Mouse (Mus musculus) lung, adult 2 months (tissue): ENCODE data around the gene Zfhx3.

Source experiments
- CTCF ChIP-seq: fragments of 200-500 bp; IDR thresholded peaks from 2 replicates; pipeline ENCODE4 v1.5.1; 2011; ENCODE audit warnings: mild to moderate bottlenecking, low read length, control low read depth; ENCODE audit not compliant: insufficient read depth
- POLR2A ChIP-seq: fragments of 200-500 bp; IDR thresholded peaks from 2 replicates; pipeline ENCODE4 v1.6.1; 2011; ENCODE audit warnings: low read depth, mild to moderate bottlenecking, control low read depth, low read length, borderline replicate concordance; ENCODE audit errors: extremely low read depth

- TF ChIP-seq CTCF: no peak
- TF ChIP-seq POLR2A: no peak
Observed at GRCm38 (mm10) chr8:108824049-108824448, 881.6 kb downstream of the Zfhx3 start.
